Mouse (Mus musculus): ENCODE measurements around the gene Mup3.
"Not testable (repeated sequence)": the region's sequence is repeated elsewhere in the genome, so short reads cannot be mapped to it uniquely, and the experiment has no call there.

GRCm38 (mm10) chr4:62054058-62054457 lies 33.1 kb downstream of the Mup3 start, which contains the start of gene Mup20:
- TF ChIP-seq CTCF (IDR thresholded peaks at IDR 0.05; ENCODE audit: borderline replicate concordance, extremely low read depth, insufficient read depth, insufficient read length); POLR2A (IDR thresholded peaks at IDR 0.05; ENCODE audit: borderline replicate concordance, extremely low read depth, insufficient read depth, insufficient read length, poor library complexity, severe bottlenecking): not testable (repeated sequence)

Data from brain, embryonic 14.5 days (tissue).